Mouse (Mus musculus): ENCODE data around the gene Wnt7a. TPM values are rescaled to one million over a fixed set of nuclear protein-coding genes. Genes with fewer than 3 reads are reported as not detected.

The Wnt7a gene
- not detected for polyA plus RNA-seq (2014; fragmentation: Illumina TruSeq; extraction: RNeasy Lipid Tissue Mini Kit (QIAGEN cat#74804); ENCODE audit: low replicate concordance)

DNA sequence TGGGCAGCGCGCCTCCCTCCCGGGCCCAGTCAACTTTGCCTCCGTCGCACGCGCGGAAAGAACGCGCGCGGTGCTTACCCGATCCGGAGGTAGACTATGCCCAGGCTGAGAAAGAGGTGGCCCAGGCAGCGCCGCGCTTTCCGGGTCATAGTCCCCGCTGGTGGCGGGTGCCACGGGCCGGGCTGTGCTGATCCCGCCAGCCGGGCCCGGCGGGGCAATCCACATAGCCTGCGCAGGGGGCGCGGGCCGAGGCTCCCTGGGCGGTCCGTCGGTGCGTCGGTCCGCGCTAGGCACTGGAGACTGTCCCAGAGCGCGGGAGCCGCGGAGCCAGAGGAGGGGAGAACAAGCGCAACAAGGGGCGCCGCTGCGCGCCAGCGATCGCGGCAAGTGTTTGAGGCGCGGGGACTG is at the start of gene Wnt7a:
Wnt7a (minus strand) TSS at position 403 of the 408 bp plus-strand sequence.

Other genes starting within 250 kb of the Wnt7a start
- 1.3 TPM for gene Fbln2, start 198.9 kb downstream of the Wnt7a start, polyA plus RNA-seq (2014; fragmentation: Illumina TruSeq; extraction: RNeasy Lipid Tissue Mini Kit (QIAGEN cat#74804); ENCODE audit: low replicate concordance)
- gene Chchd4, start 62.2 kb upstream of the Wnt7a start, polyA plus RNA-seq (2014; fragmentation: Illumina TruSeq; extraction: RNeasy Lipid Tissue Mini Kit (QIAGEN cat#74804); ENCODE audit: low replicate concordance): 12.3 TPM
- 6.6 TPM for gene Tmem43, start 62.3 kb upstream of the Wnt7a start, polyA plus RNA-seq (2014; fragmentation: Illumina TruSeq; extraction: RNeasy Lipid Tissue Mini Kit (QIAGEN cat#74804); ENCODE audit: low replicate concordance)
- 2.4 TPM for gene Xpc, start 104.5 kb upstream of the Wnt7a start, polyA plus RNA-seq (2014; fragmentation: Illumina TruSeq; extraction: RNeasy Lipid Tissue Mini Kit (QIAGEN cat#74804); ENCODE audit: low replicate concordance)
- 91.4 TPM for gene Lsm3, start 104.6 kb upstream of the Wnt7a start, polyA plus RNA-seq (2014; fragmentation: Illumina TruSeq; extraction: RNeasy Lipid Tissue Mini Kit (QIAGEN cat#74804); ENCODE audit: low replicate concordance)